Mouse (Mus musculus) frontal cortex, postnatal 25 days (tissue): ENCODE measurements around the gene Smok3c.
"Not testable (repeated sequence)": the region's sequence is repeated elsewhere in the genome, so short reads cannot be mapped to it uniquely, and the experiment has no call there.

Experiments
- DNase-seq, 2 experiments: peaks; one replicate each; pipeline ENCODE4 v3.0.0; 2022; ENCODE audit warnings: low spot score in 2 of 2

Smok3c gene

GRCm38 (mm10) chr5:138104976-138105375, 52.0 kb downstream of the Smok3c start:
- DNase-seq: no peak

DNA sequence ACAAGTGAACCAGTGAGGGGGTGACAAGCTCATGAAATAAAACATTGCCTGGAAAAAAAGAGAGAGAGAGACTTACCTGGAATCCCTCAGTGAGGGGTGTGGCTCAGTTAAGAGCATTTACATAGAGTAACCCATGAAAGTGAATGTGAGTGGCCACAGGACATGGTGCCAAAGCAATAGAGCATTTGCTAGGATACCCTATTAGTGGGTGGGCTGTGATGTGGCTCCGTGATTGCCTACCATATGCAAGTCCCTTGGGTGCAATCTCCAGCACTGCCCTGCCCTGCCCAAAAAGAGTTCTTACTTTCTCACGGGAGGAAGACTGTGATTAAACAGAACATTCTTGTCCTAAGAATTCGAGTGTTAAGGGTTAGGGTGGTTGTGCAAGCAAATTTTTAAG, 54.1 kb downstream of the Smok3c start:
- DNase-seq: no peak

DNA sequence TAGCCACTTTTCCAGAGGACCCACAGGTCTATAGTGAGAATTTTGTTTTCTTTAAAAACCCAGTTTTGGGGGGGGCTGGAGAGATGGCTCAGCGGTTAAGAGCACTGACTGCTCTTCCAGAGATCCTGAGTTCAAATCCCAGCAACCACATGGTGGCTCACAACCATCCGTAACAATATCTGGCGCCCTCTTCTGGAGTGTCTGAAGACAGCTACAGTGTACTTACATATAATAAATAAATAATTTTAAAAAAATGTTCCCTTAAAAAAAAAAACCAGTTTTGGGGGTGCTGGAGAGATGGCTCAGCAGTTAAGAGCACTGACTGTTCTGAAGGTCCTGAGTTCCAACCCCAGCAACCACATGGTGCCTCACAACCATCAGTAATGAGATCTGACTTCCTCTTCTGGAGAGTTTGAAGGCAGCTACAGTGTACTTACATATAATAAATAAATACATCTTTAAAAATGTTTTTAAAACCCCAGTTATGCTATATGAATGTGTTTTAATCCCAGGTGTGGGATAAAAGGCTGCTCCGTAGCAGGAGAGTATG, 56.9 kb downstream of the Smok3c start:
- DNase-seq: not testable (repeated sequence)
